Mouse (Mus musculus) gastrocnemius, postnatal 25 days (tissue): Measurements from ENCODE around the gene Stum. TPM values are rescaled to one million over a fixed set of nuclear protein-coding genes. Genes with fewer than 3 reads are reported as not detected.

Source experiments
- DNase-seq: peaks from one replicate; pipeline ENCODE4 v3.0.0; 2022
- total RNA-seq, 2 experiments: library from RNA; stranded (reverse); gene quantifications; 1 replicate in 1 of 2; 2 replicates in 1 of 2; pipeline ENCODE4 v1.2.3; 2021

Stum gene
- total RNA-seq, 2 experiments from 2014 or later: 0.43 to 0.49 TPM

- DNase-seq: no peak
Observed at GRCm38 (mm10) chr1:180383884-180384283, 99.4 kb downstream of the Stum start.

Other genes starting within 250 kb of the Stum start
- 1 to 10 TPM; 6.8 to 8.4 TPM for gene Psen2, start 220.1 kb downstream of the Stum start, total RNA-seq
- 10 to 100 TPM; 16.0 to 18.0 TPM for gene Itpkb, start 153.0 kb downstream of the Stum start, total RNA-seq
- gene Parp1, start 85.4 kb upstream of the Stum start, total RNA-seq: 10 to 100 TPM; 50.8 to 52.7 TPM
- 1 to 10 TPM; 2.7 to 3.6 TPM for gene Lin9, start 157.6 kb upstream of the Stum start, total RNA-seq
- gene Mixl1, start 213.5 kb upstream of the Stum start, total RNA-seq: not detected
- 10 to 100 TPM; 12.2 to 12.9 TPM for gene Acbd3, start 242.5 kb upstream of the Stum start, total RNA-seq